Mouse (Mus musculus) liver, adult 2 months (tissue): ENCODE data around the gene Camkk1. TPM values are rescaled to one million over a fixed set of nuclear protein-coding genes. Genes with fewer than 3 reads are reported as not detected.

Experiments used
- DNase-seq: peaks from one replicate; pipeline ENCODE4 v3.0.0-alpha.2; 2011; ENCODE audit warnings: low read depth, low spot score; ENCODE audit errors: extremely low read depth
- H3K27ac ChIP-seq: fragments of 200-500 bp; replicated peaks from 2 replicates; pipeline ENCODE4 v1.5.1; 2012; ENCODE audit warnings: low read depth, mild to moderate bottlenecking, control low read depth, inconsistent platforms, low read length; ENCODE audit not compliant: insufficient read depth
- H3K27me3 ChIP-seq: fragments of 200-500 bp; 2 replicates; pipeline ENCODE4 v1.6.1; 2012; ENCODE audit warnings: mild to moderate bottlenecking, moderate library complexity, low read length, inconsistent platforms; ENCODE audit not compliant: control insufficient read depth, insufficient read depth
- H3K36me3 ChIP-seq: fragments of 200-500 bp; 2 replicates; pipeline ENCODE4 v1.6.1; 2012; ENCODE audit warnings: low read length, inconsistent platforms; ENCODE audit not compliant: control insufficient read depth, insufficient read depth
- H3K4me1 ChIP-seq: fragments of 200-500 bp; 2 replicates; pipeline ENCODE4 v1.6.1; 2011; ENCODE audit warnings: low read length; ENCODE audit not compliant: control insufficient read depth, insufficient read depth
- H3K4me3 ChIP-seq: fragments of 200-500 bp; 2 replicates; pipeline ENCODE4 v1.5.1; 2011; ENCODE audit warnings: low read depth, mild to moderate bottlenecking, control low read depth, low read length, moderate library complexity; ENCODE audit not compliant: insufficient read depth
- H3K79me2 ChIP-seq: fragments of 200-500 bp; 2 replicates; pipeline ENCODE4 v1.6.1; 2012; ENCODE audit warnings: inconsistent platforms, mild to moderate bottlenecking, low read length, moderate library complexity; ENCODE audit not compliant: control insufficient read depth, insufficient read depth
- H3K9ac ChIP-seq: fragments of 200-500 bp; 2 replicates; pipeline ENCODE4 v1.6.1; 2012; ENCODE audit warnings: low read depth, mild to moderate bottlenecking, control low read depth, inconsistent platforms, low read length
- CTCF ChIP-seq: fragments of 200-500 bp; IDR thresholded peaks from 2 replicates; pipeline ENCODE4 v1.5.1; 2011; ENCODE audit warnings: low read depth, low read length, control low read depth
- POLR2A ChIP-seq: fragments of 200-500 bp; IDR thresholded peaks from 2 replicates; pipeline ENCODE4 v1.6.1; 2011; ENCODE audit warnings: low read length, control low read depth; ENCODE audit not compliant: insufficient read depth; ENCODE audit errors: extremely low read depth
- whole genome bisulfite sequencing: fragments of 180-500 bp; shearing (Covaris S2); methylation state at CpG from one replicate; pipeline ENCODE4 v1.1.7; 2018; 5-methylcytosine and 5-hydroxymethylcytosine counted together
- polyA plus RNA-seq: library from polyadenylated mRNA; depleted of rRNA; stranded (reverse); fragments of >200 nt; gene quantifications from 2 replicates; pipeline ENCODE4 v1.2.3, GENCODE M21; 2012
- total RNA-seq: library from RNA; depleted of rRNA; stranded (reverse); fragments of >200 nt; gene quantifications from 2 replicates; pipeline ENCODE4 v1.2.3, GENCODE M21; 2014

Gene Camkk1
- total and polyA plus RNA-seq, 2 experiments: 0.12 to 0.28 TPM

DNA sequence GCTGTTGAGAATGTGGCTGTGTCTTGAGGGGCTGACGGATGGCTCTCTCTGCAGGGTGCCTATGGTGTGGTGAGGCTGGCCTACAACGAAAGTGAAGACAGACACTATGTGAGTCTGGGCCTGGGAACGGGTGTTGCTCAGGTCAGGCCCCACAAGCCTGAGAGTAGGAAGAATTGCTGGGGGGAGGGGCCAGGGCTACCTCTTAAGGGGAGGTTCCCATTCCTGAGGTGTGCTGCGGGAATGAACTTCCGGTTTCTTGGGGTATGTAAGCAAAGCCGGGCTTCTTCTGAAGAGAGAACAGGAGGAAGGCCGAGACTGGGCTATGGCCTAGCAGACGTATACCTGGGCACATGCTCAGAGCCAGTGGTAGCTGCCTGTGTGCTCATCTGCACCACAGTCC lies 8.2 kb downstream of the Camkk1 start:
- DNase-seq: no peak

DNA sequence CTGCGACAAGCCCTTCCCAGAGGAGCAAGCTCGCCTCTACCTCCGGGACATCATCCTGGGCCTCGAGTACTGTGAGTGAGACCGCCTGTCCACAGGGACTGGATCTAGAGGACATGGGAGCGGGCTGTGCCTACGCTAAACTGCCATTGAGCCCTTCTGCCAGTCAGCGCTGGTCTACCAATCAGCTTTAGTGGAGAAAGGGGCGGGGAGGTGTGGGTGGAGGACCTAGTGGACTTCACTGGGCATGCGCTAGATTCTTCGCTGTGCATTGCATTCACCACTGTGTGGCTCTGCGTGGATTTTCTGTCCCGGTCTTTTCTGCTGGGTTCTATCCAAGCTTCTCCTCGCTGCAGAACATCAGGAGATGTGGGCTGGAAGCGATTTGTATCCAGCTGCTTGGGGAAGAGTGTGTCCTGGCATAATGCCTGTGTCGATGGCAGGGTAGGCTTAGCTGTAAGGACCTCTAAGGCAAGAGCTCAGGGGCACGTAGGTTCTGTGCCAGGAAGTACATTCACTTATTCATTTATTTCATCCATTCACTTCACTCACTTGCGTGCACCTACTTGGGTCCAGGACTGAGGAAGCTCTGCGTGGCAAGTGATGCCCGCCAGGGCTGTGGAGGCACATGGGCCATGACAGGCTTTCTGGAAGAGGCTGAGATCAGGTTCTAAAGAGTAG lies 12.2 kb downstream of the Camkk1 start:
- H3K27ac ChIP-seq: no peak overlapping the region
- peak; percentile 82 for DNase-seq
- no peaks in the 10 kb centered on the region for H3K79me2 ChIP-seq
- peak overlapping the region; percentile 19; the same call in 1 of the 2 replicates for H3K4me3 ChIP-seq
- peaks cover 3% of the 10 kb centered on the region for H3K4me1 ChIP-seq
- no peaks in the 10 kb centered on the region for H3K27me3 ChIP-seq
- TF ChIP-seq POLR2A (no peak), CTCF (no peak)
- no peaks in the 10 kb centered on the region for H3K36me3 ChIP-seq
- WGBS: 23% methylated on average over 20 of the region's 20 CpGs
- H3K9ac ChIP-seq: peak overlapping the region; percentile 47

More for the DNA sequence above, 8.2 kb downstream of the Camkk1 start:
- no peaks in the 10 kb centered on the region for H3K36me3 ChIP-seq
- H3K4me1 ChIP-seq: peaks cover 3% of the 10 kb centered on the region
- H3K79me2 ChIP-seq: no peaks in the 10 kb centered on the region
- 69% methylated on average over 8 of the region's 8 CpGs for WGBS
- no peak overlapping the region for H3K27ac ChIP-seq
- no peaks in the 10 kb centered on the region for H3K27me3 ChIP-seq
- no peak overlapping the region for H3K9ac ChIP-seq
- TF ChIP-seq POLR2A (no peak), CTCF (no peak)
- H3K4me3 ChIP-seq: no peak overlapping the region

DNA sequence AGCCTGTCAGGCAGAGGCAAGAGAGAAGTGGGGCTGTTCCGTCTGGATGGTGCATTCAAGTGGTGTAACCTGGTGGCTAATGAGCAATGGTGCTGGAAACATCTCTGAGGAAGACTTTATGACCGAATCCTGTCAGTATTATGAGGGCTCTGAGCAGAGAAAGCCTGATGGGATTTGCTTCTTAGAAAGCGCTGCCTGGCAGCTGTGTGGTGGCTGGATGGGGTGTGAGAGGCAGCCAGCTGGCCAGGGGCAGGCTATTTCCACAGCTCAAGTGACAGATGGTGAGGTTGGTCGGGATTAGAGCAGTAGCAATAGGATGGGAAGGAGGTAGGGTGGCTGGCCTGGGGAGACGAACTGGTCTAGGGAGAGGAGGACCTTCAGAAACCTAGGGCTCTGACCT lies 12.7 kb downstream of the Camkk1 start:
- no peaks in the 10 kb centered on the region for H3K79me2 ChIP-seq
- TF ChIP-seq CTCF (no peak), POLR2A (no peak)
- no peaks in the 10 kb centered on the region for H3K27me3 ChIP-seq
- H3K36me3 ChIP-seq: no peaks in the 10 kb centered on the region
- no peak for DNase-seq
- no peak overlapping the region for H3K9ac ChIP-seq
- WGBS: 87% methylated on average over 5 of the region's 5 CpGs
- H3K27ac ChIP-seq: no peak overlapping the region
- H3K4me3 ChIP-seq: no peak overlapping the region
- peaks cover 3% of the 10 kb centered on the region for H3K4me1 ChIP-seq

DNA sequence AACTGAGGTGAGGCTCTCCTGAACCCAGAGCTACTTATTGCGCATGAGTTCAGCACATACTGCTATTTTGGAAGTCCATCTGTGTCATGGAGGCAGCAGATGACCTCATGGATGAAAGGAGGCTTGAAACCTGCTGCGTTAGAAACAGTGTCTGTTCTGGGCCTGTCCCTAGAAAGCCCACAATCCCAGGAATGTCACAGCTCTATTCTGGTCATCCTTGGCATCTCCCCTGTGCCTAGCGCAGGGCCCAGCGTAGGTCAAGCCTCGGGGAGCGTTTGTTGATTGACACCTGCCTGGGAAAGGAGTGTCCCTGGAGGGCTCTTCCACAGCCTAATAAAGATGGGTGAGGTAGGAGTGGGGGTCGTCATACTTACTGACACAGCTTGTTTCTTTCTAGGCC lies 17.3 kb downstream of the Camkk1 start:
- DNase-seq: no peak
- Histone ChIP-seq H3K27ac (no peak overlapping the region), H3K36me3 (no peaks in the 10 kb centered on the region), H3K4me3 (no peak overlapping the region), H3K79me2 (no peaks in the 10 kb centered on the region), H3K4me1 (peaks cover 2% of the 10 kb centered on the region), H3K27me3 (no peaks in the 10 kb centered on the region), H3K9ac (no peak overlapping the region)
- 89% methylated on average over 7 of the region's 7 CpGs for WGBS
- TF ChIP-seq CTCF: no peak
- no peak for TF ChIP-seq POLR2A

DNA sequence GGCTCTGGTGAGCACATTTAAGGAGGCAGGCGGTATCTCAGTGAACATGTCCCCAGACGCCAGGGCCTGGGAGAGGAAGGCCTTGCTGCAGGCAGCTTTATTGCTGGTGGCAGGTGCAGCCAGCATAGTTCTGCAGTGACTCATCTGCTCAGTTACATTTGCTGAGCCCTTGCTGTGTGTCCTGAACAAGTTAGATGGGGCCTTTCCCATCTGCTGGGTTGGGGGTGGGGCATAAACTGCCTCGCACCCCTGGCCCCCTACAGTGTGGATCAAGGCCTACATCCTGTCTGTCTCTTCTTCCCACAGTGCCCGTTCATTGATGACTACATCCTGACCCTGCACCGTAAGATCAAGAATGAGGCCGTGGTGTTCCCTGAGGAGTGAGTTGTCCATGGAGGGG lies 18.1 kb downstream of the Camkk1 start:
- Histone ChIP-seq H3K27ac (no peak overlapping the region), H3K36me3 (no peaks in the 10 kb centered on the region), H3K79me2 (no peaks in the 10 kb centered on the region), H3K9ac (no peak overlapping the region), H3K4me1 (no peaks in the 10 kb centered on the region), H3K27me3 (no peaks in the 10 kb centered on the region), H3K4me3 (no peak overlapping the region)
- 90% methylated on average over 6 of the region's 6 CpGs for WGBS
- no peak for DNase-seq
- TF ChIP-seq POLR2A (no peak), CTCF (no peak)

DNA sequence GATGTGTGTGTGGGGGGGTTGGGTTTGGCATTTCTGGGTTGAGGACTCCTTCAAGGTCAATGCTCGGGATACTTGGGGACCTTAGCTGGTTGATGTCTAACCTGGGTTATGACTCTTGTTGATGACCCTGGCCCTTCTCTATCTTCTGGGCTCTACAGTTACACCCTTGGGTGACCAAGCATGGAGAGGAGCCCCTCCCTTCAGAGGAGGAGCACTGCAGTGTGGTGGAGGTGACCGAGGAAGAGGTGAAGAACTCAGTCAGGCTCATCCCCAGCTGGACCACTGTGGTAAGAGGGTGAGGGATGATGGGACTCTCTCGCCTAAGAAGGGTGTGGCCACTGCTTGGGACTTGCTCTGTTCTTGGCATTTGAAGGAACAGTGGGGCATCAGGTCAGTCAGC lies 18.9 kb downstream of the Camkk1 start:
- Histone ChIP-seq H3K27me3 (no peaks in the 10 kb centered on the region), H3K36me3 (no peaks in the 10 kb centered on the region), H3K79me2 (no peaks in the 10 kb centered on the region), H3K27ac (no peak overlapping the region), H3K9ac (no peak overlapping the region), H3K4me3 (no peak overlapping the region), H3K4me1 (no peaks in the 10 kb centered on the region)
- no peak for TF ChIP-seq POLR2A
- TF ChIP-seq CTCF: no peak
- DNase-seq: no peak
- WGBS: 96% methylated on average over 3 of the region's 3 CpGs
